Mouse (Mus musculus): ENCODE results near the gene Rprd1b. TPM values are rescaled to one million over a fixed set of nuclear protein-coding genes. Genes with fewer than 3 reads are reported as not detected.

Gene Rprd1b
- total RNA-seq, 2 experiments from 2014 or later, result 34.4 to 57.0 TPM

DNA sequence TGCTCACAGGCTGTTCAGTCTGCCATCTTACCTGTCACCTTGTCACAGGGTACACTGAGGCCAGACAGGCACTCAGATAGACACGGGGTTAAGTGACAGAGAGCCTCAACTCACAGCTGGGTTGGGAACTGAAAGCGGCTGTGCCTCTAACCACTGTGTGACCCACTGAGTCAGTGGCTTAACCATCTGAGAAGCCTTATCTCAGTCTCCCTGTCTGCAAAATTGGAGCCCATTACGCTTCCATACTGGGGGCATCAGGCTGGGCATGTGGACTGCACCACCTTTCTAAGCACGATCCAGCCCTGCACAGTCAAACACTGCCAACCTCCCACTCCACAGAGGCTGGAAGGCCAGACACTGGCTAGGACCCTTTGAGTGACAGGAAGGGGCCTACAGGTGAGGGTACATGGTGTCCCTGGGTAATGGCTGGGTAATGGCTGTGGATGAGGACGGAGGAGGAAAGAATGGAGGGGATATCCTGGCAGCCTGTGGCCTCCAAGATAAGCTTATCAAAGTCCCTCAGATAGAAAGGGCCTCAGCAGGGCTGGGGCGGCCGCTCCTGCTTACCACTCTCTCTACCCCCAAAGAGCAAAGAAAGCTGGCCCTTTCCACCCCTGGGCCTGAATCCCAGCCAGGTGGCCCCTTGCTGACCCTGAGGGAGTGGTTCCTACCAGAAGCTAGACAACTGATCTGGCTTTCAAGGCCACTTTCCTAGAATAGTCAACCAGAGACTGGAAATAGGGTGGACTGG lies 113.6 kb downstream of the Rprd1b start:
- ATAC-seq (replicated peaks; ENCODE audit: low FRiP score, poor library complexity, severe bottlenecking), result peak; percentile 82

DNA sequence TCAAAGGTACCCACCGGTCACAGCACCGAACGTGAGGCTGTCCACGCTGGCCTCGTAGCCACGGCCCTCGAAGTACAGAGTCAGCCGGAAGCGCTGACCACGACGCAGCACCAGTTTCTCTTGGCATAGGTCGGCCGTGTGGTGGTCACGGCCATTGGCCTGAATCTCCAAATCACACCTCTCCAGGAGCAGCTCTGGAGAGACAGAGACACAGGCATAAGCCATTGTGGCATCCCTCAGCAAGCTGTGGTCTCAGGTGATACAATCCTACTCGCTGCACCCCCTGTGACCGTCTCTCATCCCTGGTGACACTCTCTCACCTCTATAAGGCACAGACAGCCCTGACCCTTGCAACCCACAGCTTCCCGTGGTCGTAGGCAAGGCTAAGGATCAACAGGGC lies 114.7 kb downstream of the Rprd1b start:
- no peak for ATAC-seq (replicated peaks; ENCODE audit: low FRiP score, poor library complexity, severe bottlenecking)

DNA sequence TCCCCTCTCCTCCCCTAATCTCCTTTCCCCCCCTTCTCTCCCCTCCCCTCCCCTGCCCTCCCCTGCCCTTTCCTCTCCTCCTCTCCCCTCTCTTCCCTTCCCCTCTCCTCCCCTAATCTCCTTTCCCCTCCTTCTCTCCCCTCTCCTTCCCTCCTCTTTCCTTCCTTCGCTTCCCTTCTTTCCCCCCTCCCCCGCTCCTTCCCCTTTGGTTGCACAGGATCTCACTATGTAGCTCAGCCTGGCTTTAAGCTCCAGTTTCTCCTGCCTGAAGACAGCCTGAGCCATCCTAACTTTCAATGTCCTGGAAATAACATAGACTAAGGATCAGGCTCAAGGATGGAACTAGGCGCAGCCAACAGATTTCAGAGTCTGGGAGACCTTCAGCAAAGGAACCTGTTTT lies 115.5 kb downstream of the Rprd1b start:
- no peak for ATAC-seq (replicated peaks; ENCODE audit: low FRiP score, poor library complexity, severe bottlenecking)

DNA sequence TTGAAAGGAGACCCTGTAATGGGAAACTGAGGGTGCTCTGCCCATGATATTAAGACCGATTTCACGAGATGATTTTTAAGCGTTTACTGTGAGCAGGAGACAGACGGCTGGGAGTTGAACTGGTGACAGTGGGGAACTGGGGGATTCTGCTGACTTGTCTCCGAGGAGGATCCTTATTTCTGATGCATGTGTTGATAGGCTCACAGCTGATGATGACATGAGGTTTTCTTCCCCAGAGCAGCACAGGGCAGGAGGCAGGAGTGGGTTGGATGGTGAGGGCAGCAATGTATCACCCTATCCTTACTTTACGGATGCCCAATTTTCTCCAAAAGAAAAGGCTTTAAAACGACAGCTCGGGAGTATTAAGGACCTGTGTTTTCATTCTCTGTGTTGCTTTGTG lies 116.0 kb downstream of the Rprd1b start:
- ATAC-seq (replicated peaks; ENCODE audit: low FRiP score, poor library complexity, severe bottlenecking), result no peak

DNA sequence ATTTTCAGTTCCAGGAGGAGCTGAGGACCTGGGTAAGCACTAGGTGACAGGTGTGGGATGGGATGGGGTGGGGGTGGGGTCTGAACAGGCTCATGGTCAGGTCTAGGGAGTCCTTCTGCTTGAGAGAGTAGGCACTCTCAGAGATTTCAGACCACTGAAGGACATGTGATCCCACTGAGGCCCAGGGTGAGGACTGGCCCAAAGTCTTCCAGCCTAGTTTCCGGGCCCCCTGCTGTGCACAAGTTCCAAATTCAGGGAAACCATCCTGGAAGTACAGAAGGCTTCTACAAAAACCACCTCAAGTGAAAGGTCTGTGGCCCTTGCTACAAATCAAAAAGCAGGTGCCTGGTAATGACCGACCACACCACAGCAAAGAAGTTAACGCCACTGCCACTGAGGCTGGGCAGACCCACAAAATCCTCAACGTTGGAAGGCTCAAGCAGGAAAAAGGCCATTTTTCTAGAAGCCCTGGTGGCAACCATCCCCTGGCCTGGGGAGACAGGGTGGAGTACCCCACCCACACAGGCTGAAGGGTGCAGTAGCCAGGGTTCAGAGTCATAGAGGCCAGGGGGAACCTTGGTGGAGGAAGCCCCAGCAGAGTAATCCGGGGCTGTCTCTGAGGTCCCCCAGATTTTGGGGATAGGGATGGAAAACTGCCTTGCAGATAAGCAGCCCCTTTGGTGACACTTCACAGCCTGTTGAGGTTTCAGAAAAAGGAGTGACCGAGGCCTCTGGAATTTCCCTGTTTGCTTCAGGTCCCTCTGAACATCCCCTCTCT lies 116.6 kb downstream of the Rprd1b start:
- ATAC-seq (replicated peaks; ENCODE audit: low FRiP score, poor library complexity, severe bottlenecking), result no peak

DNA sequence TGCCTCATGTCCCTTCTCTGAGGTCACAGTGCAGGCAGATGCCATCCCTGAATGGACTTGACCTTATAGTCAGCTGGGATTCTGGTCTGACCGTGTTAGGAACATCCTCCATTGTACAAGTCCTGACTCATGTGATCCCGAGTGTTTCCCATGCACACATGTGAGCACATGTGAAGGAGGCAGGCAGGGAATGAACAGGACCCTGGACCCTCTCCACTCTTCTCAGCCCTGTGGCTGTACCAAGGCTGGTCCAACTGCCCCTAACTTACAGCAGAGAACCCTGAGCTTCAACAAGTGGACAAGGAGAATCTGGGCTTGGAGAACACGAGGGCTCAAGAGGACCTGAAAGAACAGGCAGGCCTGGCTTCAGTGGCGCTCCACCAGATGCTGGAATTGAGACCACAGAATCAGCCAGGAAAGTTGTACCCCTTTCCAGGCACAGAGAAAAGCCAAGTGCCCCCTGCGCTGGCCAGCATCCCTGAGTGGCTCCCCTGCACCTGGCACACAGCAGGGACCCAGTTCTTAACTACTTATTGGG lies 117.3 kb downstream of the Rprd1b start:
- no peak for ATAC-seq (replicated peaks; ENCODE audit: low FRiP score, poor library complexity, severe bottlenecking)

DNA sequence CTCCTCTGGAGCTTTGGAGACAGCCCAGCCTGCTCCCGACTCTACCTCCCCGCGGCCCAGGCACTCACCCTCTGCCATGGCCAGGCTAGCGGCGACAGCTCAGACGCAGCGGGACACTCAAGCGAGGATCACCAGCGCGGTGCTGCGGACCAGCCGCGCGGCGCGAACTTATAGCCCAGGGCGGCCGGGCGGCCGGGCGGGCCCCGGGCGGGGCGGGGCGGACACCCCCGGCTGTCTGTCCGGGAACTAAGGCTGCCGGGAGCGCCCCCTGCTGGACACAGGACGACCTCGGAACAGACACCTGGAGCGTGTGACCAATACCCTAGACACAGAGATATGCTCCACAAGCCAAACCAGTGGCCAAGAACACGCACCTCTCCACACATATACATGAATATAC lies 117.9 kb downstream of the Rprd1b start, which contains the start of gene Tgm2:
TSS of gene Tgm2 (minus strand) at position 214 of the 400 bp plus-strand sequence.
- peak; percentile 70 for ATAC-seq (replicated peaks; ENCODE audit: low FRiP score, poor library complexity, severe bottlenecking)

DNA sequence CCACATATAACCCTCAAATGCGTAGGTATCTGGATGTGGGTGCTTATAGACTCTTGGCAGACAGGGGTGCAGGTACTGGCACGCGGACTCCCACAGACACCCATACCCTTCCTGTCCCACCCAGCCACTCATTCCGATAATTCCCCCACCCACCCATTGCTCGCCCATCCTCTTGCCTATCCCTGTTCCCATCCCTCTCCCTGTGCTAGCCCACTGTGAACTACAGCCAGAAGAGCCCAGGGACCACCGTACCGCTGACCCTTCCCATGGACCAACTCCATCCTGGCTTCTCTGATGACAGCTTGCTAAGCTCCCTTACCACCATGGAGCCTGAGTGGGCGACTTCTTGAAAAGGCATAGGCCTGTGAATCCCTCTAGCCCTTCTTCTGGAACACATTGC lies 118.7 kb downstream of the Rprd1b start:
- no peak for ATAC-seq (replicated peaks; ENCODE audit: low FRiP score, poor library complexity, severe bottlenecking)

DNA sequence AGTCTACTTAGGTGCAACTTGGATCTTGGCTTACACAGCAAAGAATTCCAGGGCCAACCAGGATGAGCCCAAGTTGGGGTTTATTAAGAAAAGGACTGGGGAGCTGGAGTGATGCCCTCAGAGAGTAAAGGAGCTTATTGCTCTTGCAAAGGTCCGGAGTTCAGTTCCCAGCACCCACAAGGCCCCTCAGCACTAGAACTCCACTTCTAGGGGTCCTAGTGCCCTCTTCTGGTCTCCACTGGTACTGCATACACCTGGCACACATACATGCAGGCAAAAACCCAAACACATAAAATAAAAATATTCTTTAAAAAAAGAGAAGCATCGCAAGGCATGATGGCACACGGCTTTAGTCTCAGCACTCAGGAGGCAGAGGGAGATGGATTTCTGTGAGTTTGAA lies 122.8 kb downstream of the Rprd1b start:
- no peak for ATAC-seq (replicated peaks; ENCODE audit: low FRiP score, poor library complexity, severe bottlenecking)

DNA sequence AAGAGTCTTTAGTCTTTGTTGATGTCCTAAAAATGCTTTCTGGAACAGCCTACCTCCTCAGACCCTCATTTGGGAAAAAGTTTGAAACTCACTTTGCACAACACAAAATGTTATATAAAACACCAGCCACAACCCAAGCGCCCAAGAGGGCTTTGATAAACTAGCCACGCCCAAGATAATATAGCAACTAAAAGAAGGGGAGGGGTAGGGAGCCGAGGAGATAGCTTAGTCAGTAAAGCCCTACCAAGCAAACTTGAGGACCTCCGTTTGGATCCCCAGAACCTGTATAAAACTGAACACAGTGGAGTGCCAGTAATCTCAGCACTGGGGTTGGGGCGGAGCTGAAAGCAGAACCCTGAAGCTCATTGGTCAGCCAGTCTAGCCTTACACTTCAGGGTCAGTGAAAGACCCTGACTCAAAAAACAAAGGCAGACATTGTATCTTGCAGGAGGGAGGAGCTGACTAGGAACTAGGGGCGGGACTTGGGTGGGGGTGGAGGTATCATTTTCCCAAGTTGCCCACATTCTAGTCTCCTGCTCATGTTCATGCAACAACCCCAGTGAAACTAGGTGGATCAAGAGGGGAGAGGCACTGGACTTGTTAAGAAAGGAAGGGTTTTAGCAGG lies 124.5 kb downstream of the Rprd1b start:
- 0 out of 2 replicates have a peak, but pooled peaks have one; percentile 14 for ATAC-seq (replicated peaks; ENCODE audit: low FRiP score, poor library complexity, severe bottlenecking)

DNA sequence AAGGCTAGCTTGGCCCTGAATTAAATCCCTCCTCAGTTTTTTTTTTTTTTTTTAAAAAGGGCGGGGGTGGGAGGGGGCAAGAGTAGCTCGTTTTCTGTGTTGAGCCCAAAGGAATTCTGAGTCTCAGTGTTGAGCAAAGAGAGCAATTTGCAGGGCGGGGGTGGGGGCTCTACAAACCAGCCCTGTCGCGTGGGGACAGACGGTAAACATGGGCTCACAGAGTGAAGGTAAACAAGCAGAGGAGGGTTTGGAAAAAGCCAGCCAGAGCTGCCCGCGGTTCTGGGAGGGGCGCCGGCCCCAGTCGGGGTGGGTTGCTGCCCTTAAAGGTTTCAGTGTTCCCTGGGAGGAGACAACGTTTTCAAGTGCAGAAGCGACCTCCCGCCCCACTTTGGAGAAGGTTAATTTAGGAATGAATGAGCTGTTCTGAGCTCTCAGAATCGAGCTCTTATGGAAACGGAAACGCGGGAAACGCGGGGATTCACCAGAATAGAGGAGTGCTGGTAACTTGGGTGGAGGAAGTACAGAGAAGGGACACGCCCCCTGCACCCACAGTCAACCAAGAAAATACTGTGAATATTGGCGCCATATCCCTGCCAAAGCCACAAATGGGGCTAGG lies 125.5 kb downstream of the Rprd1b start:
- peak; percentile 80 for ATAC-seq (replicated peaks; ENCODE audit: low FRiP score, poor library complexity, severe bottlenecking)

DNA sequence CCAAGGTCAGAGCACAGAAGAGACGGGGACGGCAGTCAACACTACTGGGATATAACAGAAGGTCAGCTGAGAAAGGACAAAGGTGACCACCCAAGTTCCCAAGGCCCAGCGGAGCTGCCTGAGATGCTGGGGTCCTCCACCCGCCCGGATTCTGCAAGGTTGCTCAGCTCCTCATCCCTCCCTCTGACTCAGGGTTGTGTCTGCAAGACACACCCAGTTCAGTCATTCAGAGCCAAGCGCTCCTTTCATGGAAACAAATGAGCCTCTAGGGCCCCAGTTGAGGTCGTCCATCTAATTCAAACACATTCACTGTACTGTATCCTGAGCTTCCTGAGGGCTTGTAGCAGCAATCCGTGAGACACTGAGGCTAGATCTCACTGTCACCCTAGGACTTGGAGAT lies 126.3 kb downstream of the Rprd1b start:
- ATAC-seq (replicated peaks; ENCODE audit: low FRiP score, poor library complexity, severe bottlenecking), result no peak

DNA sequence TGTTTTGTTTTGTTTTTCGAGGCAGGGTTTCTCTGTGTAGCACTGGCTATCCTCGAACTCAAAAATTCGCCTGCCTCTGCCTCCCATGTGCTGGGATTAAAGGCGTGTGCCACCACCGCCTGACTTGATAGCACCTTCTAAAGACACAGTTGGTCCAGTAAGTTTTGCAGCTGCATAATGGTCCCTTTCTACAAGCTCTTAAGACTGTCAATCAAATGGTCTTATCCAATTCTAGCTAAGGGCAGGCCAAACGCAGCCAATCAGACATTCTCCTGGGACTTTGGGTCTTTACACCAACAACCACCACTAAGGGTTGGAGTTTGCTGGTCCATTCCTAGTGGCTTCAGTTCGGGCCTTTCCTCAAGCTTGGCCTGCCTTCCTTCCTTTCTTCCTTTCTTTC lies 126.8 kb downstream of the Rprd1b start:
- ATAC-seq (replicated peaks; ENCODE audit: low FRiP score, poor library complexity, severe bottlenecking), result no peak

DNA sequence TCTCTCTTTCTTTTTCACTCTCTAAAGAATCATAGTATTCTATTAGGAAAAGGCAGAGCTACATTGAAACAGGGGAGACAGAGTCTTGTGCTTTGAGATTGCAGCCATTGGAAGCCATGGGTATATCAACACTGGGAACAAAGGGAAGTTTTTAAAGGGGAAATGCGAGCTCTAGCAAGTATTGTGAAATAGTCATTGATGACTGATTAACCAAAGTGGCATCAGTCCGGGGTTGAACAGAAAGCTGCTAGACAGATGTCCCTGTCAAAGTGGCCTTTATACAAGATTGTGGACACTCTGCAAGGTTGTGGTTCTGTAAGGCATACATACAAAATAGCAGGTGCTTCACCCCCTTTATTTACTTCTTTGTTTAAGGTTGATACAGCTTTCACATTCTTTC lies 127.3 kb downstream of the Rprd1b start:
- no peak for ATAC-seq (replicated peaks; ENCODE audit: low FRiP score, poor library complexity, severe bottlenecking)

DNA sequence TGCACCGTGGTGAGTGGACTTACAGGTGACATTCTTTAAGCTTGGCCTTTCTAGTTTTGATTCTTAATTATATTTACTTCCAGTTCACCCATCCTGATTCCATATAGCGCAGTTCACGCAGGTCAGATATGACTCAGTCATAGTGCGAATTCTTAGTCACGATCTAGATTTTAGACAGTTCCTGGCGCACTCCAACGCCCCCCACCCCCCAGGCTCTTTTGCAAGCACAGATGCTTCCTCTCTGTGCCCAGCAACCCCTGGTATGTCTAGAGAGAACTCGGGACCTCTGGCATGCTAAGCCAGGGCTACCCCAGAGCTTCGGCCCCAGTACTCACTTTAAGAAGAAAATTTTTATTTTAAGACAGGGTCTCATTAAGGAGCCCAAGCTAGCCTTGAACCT lies 128.2 kb downstream of the Rprd1b start:
- no peak for ATAC-seq (replicated peaks; ENCODE audit: low FRiP score, poor library complexity, severe bottlenecking)

DNA sequence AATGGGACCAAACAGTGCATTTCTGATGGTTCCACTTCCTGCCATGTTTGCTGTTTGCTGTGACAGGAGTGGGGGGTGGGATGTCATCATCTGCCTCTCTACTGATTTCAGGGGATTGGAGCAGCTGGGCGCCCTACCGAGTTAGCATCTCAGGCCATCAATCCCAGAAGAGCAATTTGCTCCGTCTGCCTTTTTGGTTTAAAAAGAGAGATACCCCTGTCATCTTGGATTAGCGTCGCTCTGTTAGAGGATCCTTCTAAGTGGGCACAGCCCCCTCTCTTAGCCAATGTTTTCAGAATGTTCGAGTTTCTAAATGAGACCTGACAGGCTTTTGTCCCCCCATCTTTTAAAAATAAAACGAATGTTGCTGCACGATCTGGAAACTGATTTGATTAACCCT lies 129.4 kb downstream of the Rprd1b start:
- ATAC-seq (replicated peaks; ENCODE audit: low FRiP score, poor library complexity, severe bottlenecking), result no peak

DNA sequence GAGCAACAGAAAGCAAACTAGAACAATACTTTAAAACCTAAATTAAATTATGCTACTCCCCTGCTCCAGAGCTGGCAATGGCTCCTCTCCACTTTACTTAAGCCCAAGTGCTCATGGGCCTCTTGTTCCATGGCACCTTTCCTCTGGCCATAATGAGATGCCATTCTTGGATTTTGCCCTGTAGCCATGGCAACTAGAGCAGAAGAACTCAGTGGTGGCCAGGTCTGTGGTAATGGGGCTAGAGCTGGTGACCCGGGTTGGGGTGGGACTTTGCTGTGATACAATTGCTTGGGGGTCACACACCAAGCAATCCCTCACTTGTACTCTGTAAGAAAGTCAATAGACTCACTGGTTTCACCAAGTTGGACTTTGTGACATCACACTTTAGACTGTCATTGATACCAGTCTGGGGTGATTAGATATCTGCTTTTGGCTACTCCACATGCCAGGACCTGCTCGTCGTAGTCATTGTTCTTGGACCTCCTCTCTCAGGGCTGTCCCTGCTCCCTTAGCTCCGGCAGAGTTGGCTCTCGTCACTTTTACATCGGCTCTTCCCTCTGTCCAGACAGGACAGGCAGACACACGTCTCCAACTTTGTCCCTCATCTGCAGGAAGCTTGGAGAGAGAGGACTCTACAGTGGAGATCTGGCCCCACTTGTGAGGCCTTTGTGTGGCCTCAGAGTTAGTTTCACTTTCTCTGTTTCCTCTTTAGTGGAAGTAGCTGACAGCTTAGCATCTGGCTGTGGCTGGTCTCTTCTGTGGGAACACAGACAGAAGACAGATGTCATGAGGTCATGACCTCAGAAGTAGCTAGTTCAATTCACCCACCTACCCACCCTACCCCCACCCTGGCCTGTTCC lies 131.3 kb downstream of the Rprd1b start:
- ATAC-seq (replicated peaks; ENCODE audit: low FRiP score, poor library complexity, severe bottlenecking), result 0 out of 2 replicates have a peak, but pooled peaks have one; percentile 28

DNA sequence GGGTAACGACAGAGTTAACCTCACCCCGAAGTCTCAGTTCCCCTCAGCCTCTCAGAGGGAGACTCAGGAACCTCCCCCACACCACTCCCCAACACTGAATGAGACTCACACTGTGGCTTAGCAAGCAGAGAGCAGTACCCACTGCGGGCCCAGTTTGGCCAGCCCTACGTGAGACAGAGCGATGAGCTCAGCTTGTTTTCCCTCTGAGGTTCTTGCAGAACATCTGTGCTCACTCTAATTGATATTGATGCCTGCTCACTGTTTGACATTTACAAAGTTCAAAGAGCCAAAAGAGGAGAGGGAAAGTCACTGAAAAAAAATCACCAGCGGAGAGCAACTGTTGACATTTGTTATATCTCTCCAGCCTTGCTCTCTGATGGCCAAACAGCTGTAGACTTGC lies 133.5 kb downstream of the Rprd1b start:
- ATAC-seq (replicated peaks; ENCODE audit: low FRiP score, poor library complexity, severe bottlenecking), result no peak

DNA sequence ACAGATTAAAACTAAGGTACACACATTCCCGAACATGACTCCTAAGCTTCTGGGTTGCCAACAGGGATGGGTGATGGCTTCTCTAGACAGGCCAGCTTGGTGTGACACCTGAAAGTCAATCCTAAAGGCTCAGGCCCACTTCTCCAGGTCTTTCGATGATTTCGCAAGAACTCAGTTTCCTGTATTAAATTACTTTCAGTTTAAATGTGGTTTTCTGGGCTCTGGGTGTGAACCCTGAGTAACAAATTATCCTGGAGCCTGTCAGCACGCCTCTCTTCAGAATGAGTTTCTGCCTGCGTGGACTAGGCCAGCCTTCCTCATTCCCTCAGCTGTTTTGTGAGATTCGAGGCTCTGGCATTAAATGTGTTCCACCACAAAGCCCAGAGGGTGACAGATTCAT lies 134.7 kb downstream of the Rprd1b start:
- no peak for ATAC-seq (replicated peaks; ENCODE audit: low FRiP score, poor library complexity, severe bottlenecking)
